Mouse (Mus musculus) embryonic fibroblast, embryonic 13.5 days (primary cell): ENCODE measurements around the gene Cep170. TPM values are rescaled to one million over a fixed set of nuclear protein-coding genes. Genes with fewer than 3 reads are reported as not detected.
A peak's percentile ranks its signal among the peaks of the same experiment; 100 is the strongest.

Source experiments
- H3K27ac ChIP-seq: 2 replicates; pipeline ENCODE4 v1.5.1; 2012; ENCODE audit warnings: low read length, control low read depth, inconsistent platforms; ENCODE audit not compliant: insufficient read depth
- H3K4me1 ChIP-seq: 2 replicates; pipeline ENCODE4 v1.6.1; 2011; ENCODE audit warnings: low read length; ENCODE audit not compliant: control insufficient read depth, insufficient read depth
- H3K4me3 ChIP-seq: 2 replicates; pipeline ENCODE4 v1.5.1; 2011; ENCODE audit warnings: mild to moderate bottlenecking, control low read depth, low read length; ENCODE audit not compliant: insufficient read depth
- CTCF ChIP-seq: IDR thresholded peaks from 2 replicates; pipeline ENCODE4 v1.5.1; 2011; ENCODE audit warnings: mild to moderate bottlenecking, control low read depth, low read length, moderate library complexity, borderline replicate concordance; ENCODE audit not compliant: insufficient read depth
- POLR2A ChIP-seq: IDR thresholded peaks from 2 replicates; pipeline ENCODE4 v1.6.1; 2011; ENCODE audit warnings: low read depth, mild to moderate bottlenecking, control low read depth, low read length, moderate library complexity
- polyA plus RNA-seq: library from polyadenylated mRNA; stranded (reverse); fragments of >200 nt; gene quantifications from 2 replicates; pipeline ENCODE4 v1.2.4, GENCODE M21; 2011; ENCODE audit warnings: low read depth; ENCODE audit not compliant: missing spikeins, insufficient read length

The Cep170 gene
- polyA plus RNA-seq, 1 experiment: 117 TPM

- TF ChIP-seq POLR2A (no peak), CTCF (no peak)
- Histone ChIP-seq H3K4me3 (peak overlapping the region; percentile 94), H3K4me1 (peaks cover 8% of the 10 kb centered on the region), H3K27ac (peak overlapping the region; percentile 94)
Measured at GRCm38 (mm10) chr1:176812491-176813291, 1.2 kb downstream of the Cep170 start.

- Histone ChIP-seq H3K4me3 (peak overlapping the region; percentile 94), H3K4me1 (peaks cover 8% of the 10 kb centered on the region), H3K27ac (no peak overlapping the region)
- TF ChIP-seq CTCF (no peak), POLR2A (no peak)
Measured at GRCm38 (mm10) chr1:176811892-176812291, 2.0 kb downstream of the Cep170 start.

DNA sequence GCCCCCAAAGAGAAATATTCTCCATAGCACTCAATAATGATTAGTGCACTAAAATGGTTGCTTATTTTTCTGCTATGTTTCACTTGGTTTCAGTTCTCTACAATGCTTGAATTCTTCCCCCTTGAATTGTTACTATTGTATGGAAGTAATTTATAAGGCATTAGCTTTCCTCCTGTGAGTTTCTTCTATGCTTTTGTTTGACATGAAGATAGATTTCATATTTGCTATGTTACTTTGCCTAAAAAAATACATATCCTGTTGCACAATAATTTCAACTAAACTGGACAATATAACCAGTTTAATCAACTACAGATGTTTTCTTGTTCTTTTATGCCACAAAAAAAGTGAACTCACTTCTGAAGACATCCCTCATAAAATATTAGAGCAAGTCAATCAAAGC, 3.7 kb downstream of the Cep170 start:
- H3K4me1 ChIP-seq: peaks cover 10% of the 10 kb centered on the region
- H3K4me3 ChIP-seq: no peak overlapping the region
- no peak overlapping the region for H3K27ac ChIP-seq

DNA sequence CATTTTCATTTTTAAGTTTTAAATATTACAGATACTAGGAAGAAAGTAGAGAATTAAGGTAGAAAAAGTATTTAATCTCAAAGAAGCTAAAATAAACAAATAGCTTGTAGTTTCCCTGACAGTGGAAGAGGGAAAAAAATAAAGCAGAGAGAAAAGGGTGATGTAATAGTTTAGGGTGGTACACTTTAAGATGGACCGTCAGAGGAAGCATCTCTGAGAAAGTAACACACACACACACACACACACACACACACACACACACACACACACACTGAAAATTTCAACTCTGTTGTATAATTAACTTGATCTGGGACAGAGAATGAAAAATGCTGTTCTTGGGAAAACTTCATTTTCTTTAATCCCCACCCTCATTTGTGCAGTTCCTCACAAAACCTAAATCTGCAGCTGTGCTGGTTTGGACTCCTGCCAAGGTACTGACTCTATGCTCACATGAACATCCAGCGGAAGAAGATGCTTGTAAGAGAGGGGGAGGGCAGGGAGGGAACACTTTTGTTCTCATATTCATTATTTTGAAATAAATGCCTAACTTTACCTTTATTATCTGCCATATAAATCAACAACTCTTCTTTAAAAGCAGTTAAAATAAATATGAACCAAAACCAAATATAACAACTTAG, 13.0 kb downstream of the Cep170 start:
- TF ChIP-seq CTCF (no peak), POLR2A (no peak)
- H3K27ac ChIP-seq: peak overlapping the region; percentile 77; the same call in 1 of the 2 replicates
- H3K4me1 ChIP-seq: peaks cover 13% of the 10 kb centered on the region
- H3K4me3 ChIP-seq: no peak overlapping the region

More for the DNA sequence above, 3.7 kb downstream of the Cep170 start:
- TF ChIP-seq CTCF (no peak), POLR2A (no peak)

DNA sequence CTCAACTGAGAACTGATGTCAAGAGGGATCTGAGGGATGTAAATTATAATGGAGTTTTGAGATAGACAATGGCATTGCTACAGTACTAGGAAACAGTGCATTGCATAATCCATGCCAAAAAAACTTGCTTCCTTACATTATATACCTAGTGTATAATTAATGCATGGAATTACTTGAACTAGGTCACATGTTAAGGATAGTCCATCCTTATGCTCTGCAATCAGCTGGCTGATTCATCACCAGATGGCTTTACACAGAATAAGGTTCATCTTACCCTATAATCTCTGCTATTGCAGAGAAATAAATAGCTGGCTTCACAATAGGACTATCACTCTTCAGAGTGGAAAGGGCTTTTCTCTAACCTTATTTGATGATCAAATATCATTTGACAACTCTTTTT, 15.2 kb downstream of the Cep170 start:
- no peak overlapping the region for H3K4me3 ChIP-seq
- no peak overlapping the region for H3K27ac ChIP-seq
- TF ChIP-seq CTCF: no peak
- TF ChIP-seq POLR2A: no peak
- H3K4me1 ChIP-seq: peaks cover 11% of the 10 kb centered on the region

GRCm38 (mm10) chr1:176792175-176792574, 21.7 kb downstream of the Cep170 start:
- peaks cover 8% of the 10 kb centered on the region for H3K4me1 ChIP-seq
- H3K27ac ChIP-seq: no peak overlapping the region
- TF ChIP-seq CTCF: no peak
- TF ChIP-seq POLR2A: no peak
- no peak overlapping the region for H3K4me3 ChIP-seq

GRCm38 (mm10) chr1:176789326-176789725, 24.5 kb downstream of the Cep170 start:
- Histone ChIP-seq H3K4me1 (peaks cover 6% of the 10 kb centered on the region), H3K4me3 (no peak overlapping the region), H3K27ac (no peak overlapping the region)
- TF ChIP-seq POLR2A (no peak), CTCF (no peak)

DNA sequence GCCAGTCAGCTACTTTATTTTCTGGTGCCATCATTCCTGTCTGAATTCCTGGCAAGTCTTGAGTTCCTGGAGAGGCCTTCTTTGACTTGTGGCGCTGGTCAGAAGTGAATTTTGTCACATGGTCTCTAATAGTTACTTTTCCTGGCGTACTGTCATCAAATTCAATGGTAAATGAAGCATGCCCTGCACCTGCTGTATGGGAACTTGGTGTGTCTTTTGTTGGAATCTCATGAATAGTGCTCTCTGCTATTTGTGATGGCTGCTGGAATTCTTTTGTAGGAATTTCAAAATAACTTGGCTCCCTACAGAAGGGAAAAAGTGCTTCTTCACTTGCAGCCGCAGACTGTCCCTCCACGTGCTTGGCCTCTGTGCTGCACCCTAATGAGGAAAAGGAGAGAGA, 39.3 kb downstream of the Cep170 start:
- no peak for TF ChIP-seq POLR2A
- Histone ChIP-seq H3K4me3 (no peak overlapping the region), H3K27ac (no peak overlapping the region), H3K4me1 (no peaks in the 10 kb centered on the region)

DNA sequence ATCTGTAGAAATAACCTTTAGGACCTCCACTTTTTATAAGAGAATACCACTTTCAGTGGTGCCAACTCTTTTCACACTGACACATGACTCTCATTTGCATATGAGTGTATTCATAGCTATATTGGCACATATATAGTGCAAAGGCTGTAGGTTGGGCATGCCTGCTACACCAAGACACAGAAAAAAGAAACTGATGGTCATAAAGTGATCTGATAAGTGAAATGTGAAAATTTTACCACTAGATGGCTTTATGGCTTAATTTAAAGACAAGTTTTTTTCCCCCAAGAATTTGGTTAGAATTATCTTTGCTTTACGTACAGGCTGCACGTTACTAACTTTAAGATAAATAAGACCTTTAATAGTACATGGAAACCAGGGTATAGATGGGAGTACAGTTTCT, 51.6 kb downstream of the Cep170 start:
- TF ChIP-seq CTCF: no peak
- no peak for TF ChIP-seq POLR2A

DNA sequence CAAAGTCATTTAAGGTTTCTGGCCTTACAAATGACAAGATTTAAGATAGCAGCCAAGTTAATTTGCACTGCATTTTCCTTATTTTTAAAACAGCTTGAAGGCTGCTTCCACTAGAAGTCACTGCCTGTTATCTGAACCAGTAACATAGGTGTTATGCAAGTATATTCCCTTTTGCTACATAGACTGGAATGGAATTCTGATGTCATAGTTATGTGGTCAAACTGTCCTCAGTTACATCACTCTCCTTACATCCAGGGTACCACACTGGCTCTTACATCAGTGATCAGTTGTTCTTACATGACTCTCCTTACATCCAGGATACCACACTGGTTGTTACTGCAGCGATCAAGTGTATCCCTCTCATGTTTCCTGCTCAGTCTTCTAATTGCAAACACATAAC, 53.2 kb downstream of the Cep170 start:
- no peak for TF ChIP-seq CTCF
- Histone ChIP-seq H3K27ac (no peak overlapping the region), H3K4me3 (no peak overlapping the region), H3K4me1 (no peaks in the 10 kb centered on the region)

More for the DNA sequence above, 51.6 kb downstream of the Cep170 start:
- no peaks in the 10 kb centered on the region for H3K4me1 ChIP-seq
- no peak overlapping the region for H3K27ac ChIP-seq
- H3K4me3 ChIP-seq: no peak overlapping the region
